Mouse (Mus musculus) ES-Bruce4 (cell line): Measurements from ENCODE around the gene L3mbtl4. TPM values are rescaled to one million over a fixed set of nuclear protein-coding genes. Genes with fewer than 3 reads are reported as not detected.

Experiments
- H3K27ac ChIP-seq: 2 replicates; pipeline ENCODE4 v1.5.1; 2012; ENCODE audit warnings: low read length, inconsistent platforms; ENCODE audit not compliant: insufficient read depth
- H3K27me3 ChIP-seq: 2 replicates; pipeline ENCODE4 v1.6.1; 2012; ENCODE audit warnings: mild to moderate bottlenecking, low read length, inconsistent platforms; ENCODE audit not compliant: control insufficient read depth, poor library complexity, insufficient read depth, severe bottlenecking
- H3K36me3 ChIP-seq: 2 replicates; pipeline ENCODE4 v1.6.1; 2012; ENCODE audit warnings: inconsistent platforms, mild to moderate bottlenecking, low read length, moderate library complexity; ENCODE audit not compliant: control insufficient read depth, poor library complexity, insufficient read depth, severe bottlenecking
- H3K4me1 ChIP-seq: one replicate; pipeline ENCODE4 v1.8.1; 2011; ENCODE audit warnings: low read length; ENCODE audit not compliant: control insufficient read depth, insufficient read depth
- H3K4me3 ChIP-seq: 2 replicates; pipeline ENCODE4 v1.5.1; 2011; ENCODE audit warnings: low read depth, mild to moderate bottlenecking, low read length
- H3K9ac ChIP-seq: 2 replicates; pipeline ENCODE4 v1.6.1; 2012; ENCODE audit warnings: low read depth, mild to moderate bottlenecking, inconsistent platforms; ENCODE audit not compliant: poor library complexity, severe bottlenecking
- H3K9me3 ChIP-seq: replicated peaks from 2 replicates; pipeline ENCODE4 v1.6.1; 2012; ENCODE audit warnings: mild to moderate bottlenecking, low read length, inconsistent platforms; ENCODE audit not compliant: control insufficient read depth, poor library complexity, insufficient read depth, severe bottlenecking
- CTCF ChIP-seq: IDR thresholded peaks from one replicate; pipeline ENCODE4 v1.8.1; 2011; ENCODE audit warnings: low read depth, low read length
- EP300 ChIP-seq: IDR thresholded peaks from 2 replicates; pipeline ENCODE4 v1.6.1; 2011; ENCODE audit warnings: low read depth, low read length; ENCODE audit not compliant: insufficient read depth
- POLR2A ChIP-seq: IDR thresholded peaks from one replicate; pipeline ENCODE4 v1.8.1; 2011; ENCODE audit warnings: low read length; ENCODE audit not compliant: insufficient read depth
- polyA plus RNA-seq: library from polyadenylated mRNA; stranded (reverse); fragments of >200 nt; gene quantifications from 2 replicates; pipeline ENCODE4 v1.2.4, GENCODE M21; 2011; ENCODE audit warnings: low read depth; ENCODE audit not compliant: missing spikeins, insufficient read depth, insufficient read length

Gene L3mbtl4
- polyA plus RNA-seq, 1 experiment, result not detected

- Histone ChIP-seq H3K27me3 (no peaks in the 10 kb centered on the region), H3K9me3 (no peaks in the 10 kb centered on the region), H3K4me1 (no peaks in the 10 kb centered on the region), H3K36me3 (no peaks in the 10 kb centered on the region), H3K9ac (no peak overlapping the region), H3K4me3 (no peak overlapping the region), H3K27ac (no peak overlapping the region)
- TF ChIP-seq POLR2A, result no peak
- no peak for TF ChIP-seq EP300
- no peak for TF ChIP-seq CTCF
These were observed 486.4 kb downstream of the L3mbtl4 start for GRCm38 (mm10) chr17:68759978-68760377.

DNA sequence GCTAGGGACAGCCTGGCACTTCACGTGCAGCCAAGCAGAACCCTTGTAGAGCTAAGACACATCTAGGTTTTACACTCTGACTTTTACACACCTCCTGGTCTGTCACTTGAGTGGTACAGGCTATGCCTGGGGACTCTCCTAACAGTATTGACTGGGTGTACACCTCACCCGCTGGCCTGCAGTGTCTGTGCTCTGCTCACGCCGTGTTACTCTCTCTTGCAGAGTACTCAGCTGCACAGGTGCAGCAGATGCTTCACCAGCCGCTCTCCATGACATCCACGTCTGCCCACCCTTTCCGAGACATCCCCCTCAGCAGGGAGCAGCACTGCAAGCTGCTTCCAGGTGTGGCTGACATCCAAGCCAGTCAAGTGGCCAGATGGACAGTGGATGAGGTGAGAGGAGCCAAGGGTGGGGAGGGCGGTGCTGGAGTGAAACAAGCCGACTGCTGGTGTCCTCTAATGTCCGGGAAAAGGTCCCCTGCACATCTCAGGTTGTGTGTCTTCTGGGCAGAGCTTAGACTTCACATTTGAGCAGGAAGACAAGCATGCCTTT is 490.8 kb downstream of the L3mbtl4 start:
- TF ChIP-seq EP300 (no peak), POLR2A (no peak), CTCF (no peak)
- Histone ChIP-seq H3K9me3 (no peaks in the 10 kb centered on the region), H3K4me3 (no peak overlapping the region)

GRCm38 (mm10) chr17:68769561-68769960 is 496.0 kb downstream of the L3mbtl4 start:
- H3K4me3 ChIP-seq, result no peak overlapping the region
- H3K27ac ChIP-seq, result no peak overlapping the region
- H3K9ac ChIP-seq, result no peak overlapping the region
- no peaks in the 10 kb centered on the region for H3K4me1 ChIP-seq
- H3K27me3 ChIP-seq, result no peaks in the 10 kb centered on the region
- no peaks in the 10 kb centered on the region for H3K9me3 ChIP-seq
- H3K36me3 ChIP-seq, result no peaks in the 10 kb centered on the region
- TF ChIP-seq POLR2A, result no peak
- TF ChIP-seq EP300, result no peak
- no peak for TF ChIP-seq CTCF

More for the DNA sequence above, 490.8 kb downstream of the L3mbtl4 start:
- no peak overlapping the region for H3K27ac ChIP-seq
- no peaks in the 10 kb centered on the region for H3K4me1 ChIP-seq
- H3K9ac ChIP-seq, result no peak overlapping the region
- no peaks in the 10 kb centered on the region for H3K27me3 ChIP-seq
- H3K36me3 ChIP-seq, result no peaks in the 10 kb centered on the region

DNA sequence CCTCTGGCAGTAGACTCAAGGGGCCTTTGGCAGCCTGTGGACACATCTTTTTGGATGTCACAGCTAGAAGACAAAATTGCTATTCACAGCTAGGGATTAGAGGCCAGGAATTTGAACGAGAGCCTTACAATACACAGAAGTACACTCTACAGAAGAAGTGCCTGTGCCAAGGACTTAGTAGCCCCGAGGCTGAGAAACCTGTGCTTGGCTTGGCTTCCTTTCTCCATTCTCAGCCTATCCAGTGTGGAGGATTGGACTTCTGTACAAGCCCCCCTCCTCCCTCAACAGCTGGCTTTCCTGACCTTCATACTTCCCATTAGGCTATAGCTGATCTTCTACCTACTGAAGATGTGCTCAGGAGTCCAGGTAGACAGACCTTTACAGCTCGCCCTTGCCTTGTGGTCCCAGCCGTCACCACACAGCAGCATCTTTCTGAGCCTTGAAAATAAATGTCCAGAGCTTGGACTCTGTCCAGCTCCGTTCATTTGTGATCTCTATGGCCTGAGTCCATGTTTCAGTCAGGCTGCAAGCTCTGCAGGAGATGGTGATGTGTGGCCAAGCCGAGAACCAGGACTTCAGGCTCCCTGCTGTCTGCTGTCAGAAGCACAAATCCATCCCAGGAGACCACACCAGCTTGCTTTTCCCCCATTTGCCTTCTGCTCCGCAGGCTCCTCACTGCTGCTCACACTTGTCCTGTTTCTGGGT is 497.6 kb downstream of the L3mbtl4 start:
- H3K9me3 ChIP-seq, result no peaks in the 10 kb centered on the region
- H3K4me1 ChIP-seq, result no peaks in the 10 kb centered on the region
- no peaks in the 10 kb centered on the region for H3K36me3 ChIP-seq
- TF ChIP-seq EP300 (no peak), CTCF (no peak), POLR2A (no peak)
- H3K4me3 ChIP-seq, result no peak overlapping the region
- no peaks in the 10 kb centered on the region for H3K27me3 ChIP-seq
- H3K9ac ChIP-seq, result no peak overlapping the region
- no peak overlapping the region for H3K27ac ChIP-seq

DNA sequence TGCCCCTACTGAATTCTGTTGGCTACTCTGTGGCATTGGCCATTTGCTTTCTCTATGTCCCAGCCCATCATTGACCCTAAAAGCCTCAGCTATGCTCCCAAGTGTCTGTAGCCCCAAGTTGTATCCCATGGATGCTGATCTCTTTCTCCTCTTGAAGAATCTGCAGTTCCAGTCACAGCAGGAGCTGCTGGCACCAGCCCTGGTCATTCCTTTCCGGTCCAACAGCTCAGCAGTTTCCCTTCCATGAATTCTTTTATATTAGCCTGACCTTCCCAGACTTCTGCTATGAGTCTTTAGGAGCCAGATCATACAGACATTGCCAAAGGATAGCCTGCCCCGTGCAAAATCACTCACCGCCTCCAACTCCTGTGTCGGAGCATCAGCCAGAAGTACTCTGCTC is 520.1 kb downstream of the L3mbtl4 start:
- Histone ChIP-seq H3K4me3 (no peak overlapping the region), H3K27ac (no peak overlapping the region), H3K9ac (no peak overlapping the region), H3K27me3 (no peaks in the 10 kb centered on the region), H3K9me3 (no peaks in the 10 kb centered on the region), H3K4me1 (no peaks in the 10 kb centered on the region), H3K36me3 (no peaks in the 10 kb centered on the region)
- TF ChIP-seq POLR2A (no peak), EP300 (no peak)

DNA sequence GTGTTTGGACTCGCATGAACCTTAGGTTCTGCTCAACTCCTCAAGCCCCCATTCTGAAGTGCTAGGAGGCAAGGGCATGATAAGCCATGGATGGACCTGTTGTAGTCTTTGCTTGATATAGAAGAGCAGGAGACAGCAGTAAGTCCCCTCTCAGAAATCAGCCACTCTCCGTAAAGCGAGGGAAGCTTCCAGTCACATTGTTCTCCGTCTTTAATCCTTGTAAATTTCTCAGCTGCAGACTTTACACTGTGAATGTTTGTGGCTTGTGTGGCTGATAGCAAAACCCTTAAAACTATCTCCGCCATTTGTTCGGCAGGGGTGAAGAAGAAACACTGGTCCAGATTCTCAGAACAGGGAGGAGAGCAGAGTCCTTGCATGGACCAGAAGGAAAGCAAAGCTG is 552.7 kb downstream of the L3mbtl4 start, which contains the start of gene Tmem200c:
Gene Tmem200c (plus strand): TSS at position 301 of the 400 bp plus-strand sequence.
- no peaks in the 10 kb centered on the region for H3K4me1 ChIP-seq
- no peak for TF ChIP-seq POLR2A
- no peak for TF ChIP-seq EP300
- no peak for TF ChIP-seq CTCF
- no peaks in the 10 kb centered on the region for H3K36me3 ChIP-seq
- no peak within 1 kb of the TSS for H3K9ac ChIP-seq
- H3K27ac ChIP-seq, result no peak within 1 kb of the TSS
- no peaks in the 10 kb centered on the region for H3K9me3 ChIP-seq
- H3K4me3 ChIP-seq, result no peak within 1 kb of the TSS
- no peaks in the 10 kb centered on the region; the same call in 1 of the 2 replicates for H3K27me3 ChIP-seq
